Mouse (Mus musculus) frontal cortex, postnatal 25 days (tissue): ENCODE measurements around the gene Gm42372.

ENCODE experiments used
- DNase-seq, 2 experiments: peaks; one replicate each; pipeline ENCODE4 v3.0.0; 2022; ENCODE audit warnings: low spot score in 2 of 2

The Gm42372 gene

GRCm38 (mm10) chr7:16959539-16960187 is 23.2 kb upstream of the Gm42372 start, which contains the start of gene Pnmal1:
TSS of gene Pnmal1 (plus strand) at chr7:16959679.
- peak; percentile 83 to 87 for DNase-seq

GRCm38 (mm10) chr7:16961678-16962077 is 21.2 kb upstream of the Gm42372 start:
- DNase-seq, result no peak

- DNase-seq, result no peak
These were observed 14.5 kb upstream of the Gm42372 start for GRCm38 (mm10) chr7:16968414-16968813.

- DNase-seq, result no peak
These were observed 11.7 kb upstream of the Gm42372 start for GRCm38 (mm10) chr7:16971160-16971559.

- no peak for DNase-seq
These were observed 8.9 kb upstream of the Gm42372 start for GRCm38 (mm10) chr7:16974018-16974417.

GRCm38 (mm10) chr7:16976298-16976697 is 6.6 kb upstream of the Gm42372 start:
- no peak for DNase-seq

- DNase-seq, result no peak
These were observed 4.7 kb upstream of the Gm42372 start for GRCm38 (mm10) chr7:16978173-16978572.

- no peak for DNase-seq
These were observed 4.3 kb upstream of the Gm42372 start for GRCm38 (mm10) chr7:16978593-16978992.

GRCm38 (mm10) chr7:16980348-16980747 is 2.5 kb upstream of the Gm42372 start:
- DNase-seq, result no peak

GRCm38 (mm10) chr7:16987541-16988149 is 4.8 kb downstream of the Gm42372 start:
- DNase-seq, result no peak

- no peak for DNase-seq
These were observed 5.5 kb downstream of the Gm42372 start for GRCm38 (mm10) chr7:16988405-16988804.

GRCm38 (mm10) chr7:16990006-16990744 is 7.3 kb downstream of the Gm42372 start:
- DNase-seq, result no peak

- DNase-seq, result no peak
These were observed 9.0 kb downstream of the Gm42372 start for GRCm38 (mm10) chr7:16991681-16992450.

GRCm38 (mm10) chr7:16992451-16992807 is 9.5 kb downstream of the Gm42372 start, which contains the start of gene Ccdc8:
TSS of gene Ccdc8 (plus strand) at chr7:16992708.
- DNase-seq, result no peak

- no peak for DNase-seq
These were observed 10.9 kb downstream of the Gm42372 start for GRCm38 (mm10) chr7:16993651-16994399.

GRCm38 (mm10) chr7:16994400-16994799 is 11.5 kb downstream of the Gm42372 start:
- DNase-seq, result no peak

GRCm38 (mm10) chr7:16995345-16995744 is 12.5 kb downstream of the Gm42372 start:
- no peak for DNase-seq

- no peak for DNase-seq
These were observed 16.3 kb downstream of the Gm42372 start for GRCm38 (mm10) chr7:16999233-16999632.

- peak; percentile 92 to 94 for DNase-seq
These were observed 16.8 kb downstream of the Gm42372 start for GRCm38 (mm10) chr7:16999650-17000049.

GRCm38 (mm10) chr7:17002375-17003195 is 19.7 kb downstream of the Gm42372 start:
- peak; percentile 76 to 87 for DNase-seq
